Mouse (Mus musculus) heart, adult 18-20 months (tissue): ENCODE measurements around the gene Csnk1g2. TPM values are rescaled to one million over a fixed set of nuclear protein-coding genes. Genes with fewer than 3 reads are reported as not detected.
"Not testable (repeated sequence)": the region's sequence is repeated elsewhere in the genome, so short reads cannot be mapped to it uniquely, and the experiment has no call there.

ENCODE experiments used
- DNase-seq, 2 experiments: peaks; one replicate each; pipeline ENCODE4 v3.0.0; 2021 to 2022; ENCODE audit warnings: mixed read lengths in 1 of 2
- total RNA-seq, 2 experiments: library from RNA; stranded (reverse); gene quantifications; 2 replicates each; pipeline ENCODE4 v1.2.3; 2021

Gene Csnk1g2
- total RNA-seq, 2 experiments from 2014 or later = 121 to 132 TPM

- peak; percentile 96 to 98 for DNase-seq
Observed at GRCm38 (mm10) chr10:80602698-80603325, 19.8 kb upstream of the Csnk1g2 start, which contains the start of the genes Scamp4 and Adat3. TSS of gene Scamp4 (plus strand) at chr10:80602872. TSS of gene Adat3 (plus strand) at chr10:80602880.

GRCm38 (mm10) chr10:80603364-80603763 is 19.3 kb upstream of the Csnk1g2 start:
- DNase-seq = no peak

- no peak for DNase-seq
Observed at GRCm38 (mm10) chr10:80604001-80604509, 18.6 kb upstream of the Csnk1g2 start.

GRCm38 (mm10) chr10:80604988-80605387 is 17.6 kb upstream of the Csnk1g2 start:
- DNase-seq = no peak

GRCm38 (mm10) chr10:80605721-80606120 is 16.9 kb upstream of the Csnk1g2 start, which contains the start of gene Gm49322:
TSS of gene Gm49322 (plus strand) at chr10:80606021.
- not testable (repeated sequence) for DNase-seq

- DNase-seq = no peak
Observed at GRCm38 (mm10) chr10:80606306-80606705, 16.3 kb upstream of the Csnk1g2 start.

- no peak for DNase-seq
Observed at GRCm38 (mm10) chr10:80606737-80607350, 15.8 kb upstream of the Csnk1g2 start.

- no peak for DNase-seq
Observed at GRCm38 (mm10) chr10:80608435-80608834, 14.2 kb upstream of the Csnk1g2 start.

GRCm38 (mm10) chr10:80609269-80609924 is 13.2 kb upstream of the Csnk1g2 start:
- no peak for DNase-seq

GRCm38 (mm10) chr10:80610116-80610785 is 12.4 kb upstream of the Csnk1g2 start:
- DNase-seq = no peak

- peak in 1 of 2 experiments; percentile 68 for DNase-seq
Observed at GRCm38 (mm10) chr10:80611024-80611423, 11.6 kb upstream of the Csnk1g2 start.

- DNase-seq = no peak
Observed at GRCm38 (mm10) chr10:80611905-80612304, 10.7 kb upstream of the Csnk1g2 start.

GRCm38 (mm10) chr10:80613821-80614220 is 8.8 kb upstream of the Csnk1g2 start:
- no peak for DNase-seq

- no peak for DNase-seq
Observed at GRCm38 (mm10) chr10:80614351-80614750, 8.3 kb upstream of the Csnk1g2 start.

- peak in 1 of 2 experiments; percentile 54 for DNase-seq
Observed at GRCm38 (mm10) chr10:80618181-80618580, 4.5 kb upstream of the Csnk1g2 start.

GRCm38 (mm10) chr10:80619465-80620244 is 3.0 kb upstream of the Csnk1g2 start:
- DNase-seq = peak; percentile 27 to 51

GRCm38 (mm10) chr10:80620365-80620764 is 2.3 kb upstream of the Csnk1g2 start:
- no peak for DNase-seq

- DNase-seq = no peak
Observed at GRCm38 (mm10) chr10:80620796-80621689, 1.6 kb upstream of the Csnk1g2 start.

- DNase-seq = no peak
Observed at GRCm38 (mm10) chr10:80621690-80621939, 1.0 kb upstream of the Csnk1g2 start.

- DNase-seq = peak; percentile 99
Observed at GRCm38 (mm10) chr10:80621940-80622660, 538 bp upstream of the Csnk1g2 start.
